Mouse (Mus musculus): ENCODE results near the gene Glce. TPM values are rescaled to one million over a fixed set of nuclear protein-coding genes. Genes with fewer than 3 reads are reported as not detected.
A peak's percentile ranks its signal among the peaks of the same experiment; 100 is the strongest.

The Glce gene
- total RNA-seq (2014; rRNA removed) = 18.3 and 24.3 TPM in 2 replicates
- polyA plus RNA-seq (2012; rRNA removed) = 3.0 and 4.6 TPM in 2 replicates

GRCm38 (mm10) chr9:62122508-62123215 lies at the start of gene Glce:
TSS of gene Glce (minus strand) at chr9:62122655.
- Histone ChIP-seq H3K4me1 (ENCODE audit: control insufficient read depth, insufficient read depth, low read length) (peaks cover 4% of the 10 kb centered on the region; the same call in 1 of the 2 replicates), H3K79me2 (ENCODE audit: control insufficient read depth, insufficient read depth, low read length) (peaks cover 3% of the 10 kb centered on the region; the same call in 1 of the 2 replicates), H3K9ac (ENCODE audit: low read depth, low read length) (peak within 1 kb of the TSS; percentile 90), H3K27me3 (ENCODE audit: control insufficient read depth, insufficient read depth, low read length) (no peaks in the 10 kb centered on the region), H3K36me3 (ENCODE audit: control insufficient read depth, insufficient read depth, low read length) (no peaks in the 10 kb centered on the region), H3K27ac (replicated peaks; ENCODE audit: insufficient read depth, low read depth, low read length) (peak within 1 kb of the TSS; percentile 67), H3K4me3 (ENCODE audit: insufficient read depth, low read depth, low read length) (peak within 1 kb of the TSS; percentile 72)
- under 1% methylated on average over 51 of the region's 51 CpGs for WGBS
- peak; percentile 96 for TF ChIP-seq POLR2A (IDR thresholded peaks at IDR 0.05; ENCODE audit: extremely low read depth, insufficient read depth, low read length)
- no peak for TF ChIP-seq CTCF (IDR thresholded peaks at IDR 0.05; ENCODE audit: low read depth, low read length)
- peak; percentile 99 for DNase-seq (ENCODE audit: extremely low read depth, low read depth, low spot score)

- no peak overlapping the region for H3K9ac ChIP-seq (ENCODE audit: low read depth, low read length)
- 77% methylated on average over 3 of the region's 3 CpGs for WGBS
- H3K4me1 ChIP-seq (ENCODE audit: control insufficient read depth, insufficient read depth, low read length) = no peaks in the 10 kb centered on the region
- no peak overlapping the region for H3K4me3 ChIP-seq (ENCODE audit: insufficient read depth, low read depth, low read length)
- DNase-seq (ENCODE audit: extremely low read depth, low read depth, low spot score) = no peak
- no peaks in the 10 kb centered on the region for H3K36me3 ChIP-seq (ENCODE audit: control insufficient read depth, insufficient read depth, low read length)
- H3K79me2 ChIP-seq (ENCODE audit: control insufficient read depth, insufficient read depth, low read length) = no peaks in the 10 kb centered on the region
- H3K27me3 ChIP-seq (ENCODE audit: control insufficient read depth, insufficient read depth, low read length) = no peaks in the 10 kb centered on the region
- H3K27ac ChIP-seq (replicated peaks; ENCODE audit: insufficient read depth, low read depth, low read length) = no peak overlapping the region
- TF ChIP-seq CTCF (IDR thresholded peaks at IDR 0.05; ENCODE audit: low read depth, low read length) (no peak), POLR2A (IDR thresholded peaks at IDR 0.05; ENCODE audit: extremely low read depth, insufficient read depth, low read length) (no peak)
Measured at GRCm38 (mm10) chr9:62172239-62172638, 49.8 kb upstream of the Glce start.

- Histone ChIP-seq H3K4me3 (ENCODE audit: insufficient read depth, low read depth, low read length) (no peak overlapping the region), H3K36me3 (ENCODE audit: control insufficient read depth, insufficient read depth, low read length) (no peaks in the 10 kb centered on the region), H3K27me3 (ENCODE audit: control insufficient read depth, insufficient read depth, low read length) (no peaks in the 10 kb centered on the region), H3K79me2 (ENCODE audit: control insufficient read depth, insufficient read depth, low read length) (no peaks in the 10 kb centered on the region), H3K4me1 (ENCODE audit: control insufficient read depth, insufficient read depth, low read length) (no peaks in the 10 kb centered on the region), H3K9ac (ENCODE audit: low read depth, low read length) (no peak overlapping the region), H3K27ac (replicated peaks; ENCODE audit: insufficient read depth, low read depth, low read length) (no peak overlapping the region)
- TF ChIP-seq CTCF (IDR thresholded peaks at IDR 0.05; ENCODE audit: low read depth, low read length) (no peak), POLR2A (IDR thresholded peaks at IDR 0.05; ENCODE audit: extremely low read depth, insufficient read depth, low read length) (no peak)
- WGBS = 94% methylated on average over 2 of the region's 2 CpGs
- no peak for DNase-seq (ENCODE audit: extremely low read depth, low read depth, low spot score)
Measured at GRCm38 (mm10) chr9:62170921-62171320, 48.5 kb upstream of the Glce start.

- H3K79me2 ChIP-seq (ENCODE audit: control insufficient read depth, insufficient read depth, low read length) = no peaks in the 10 kb centered on the region
- WGBS = 73% methylated on average over 5 of the region's 5 CpGs
Measured at GRCm38 (mm10) chr9:62166621-62167020, 44.2 kb upstream of the Glce start.

GRCm38 (mm10) chr9:62166186-62166585 lies 43.7 kb upstream of the Glce start:
- Histone ChIP-seq H3K9ac (ENCODE audit: low read depth, low read length) (no peak overlapping the region), H3K27ac (replicated peaks; ENCODE audit: insufficient read depth, low read depth, low read length) (no peak overlapping the region), H3K4me3 (ENCODE audit: insufficient read depth, low read depth, low read length) (no peak overlapping the region), H3K27me3 (ENCODE audit: control insufficient read depth, insufficient read depth, low read length) (no peaks in the 10 kb centered on the region), H3K36me3 (ENCODE audit: control insufficient read depth, insufficient read depth, low read length) (no peaks in the 10 kb centered on the region), H3K79me2 (ENCODE audit: control insufficient read depth, insufficient read depth, low read length) (no peaks in the 10 kb centered on the region), H3K4me1 (ENCODE audit: control insufficient read depth, insufficient read depth, low read length) (peaks cover 7% of the 10 kb centered on the region)
- 60% methylated on average over 4 of the region's 4 CpGs for WGBS
- TF ChIP-seq POLR2A (IDR thresholded peaks at IDR 0.05; ENCODE audit: extremely low read depth, insufficient read depth, low read length) = no peak
- TF ChIP-seq CTCF (IDR thresholded peaks at IDR 0.05; ENCODE audit: low read depth, low read length) = no peak
- DNase-seq (ENCODE audit: extremely low read depth, low read depth, low spot score) = no peak

More at GRCm38 (mm10) chr9:62166621-62167020, 44.2 kb upstream of the Glce start:
- Histone ChIP-seq H3K27ac (replicated peaks; ENCODE audit: insufficient read depth, low read depth, low read length) (no peak overlapping the region), H3K36me3 (ENCODE audit: control insufficient read depth, insufficient read depth, low read length) (no peaks in the 10 kb centered on the region), H3K9ac (ENCODE audit: low read depth, low read length) (no peak overlapping the region), H3K27me3 (ENCODE audit: control insufficient read depth, insufficient read depth, low read length) (no peaks in the 10 kb centered on the region), H3K4me3 (ENCODE audit: insufficient read depth, low read depth, low read length) (no peak overlapping the region), H3K4me1 (ENCODE audit: control insufficient read depth, insufficient read depth, low read length) (peaks cover 3% of the 10 kb centered on the region)
- no peak for TF ChIP-seq CTCF (IDR thresholded peaks at IDR 0.05; ENCODE audit: low read depth, low read length)
- TF ChIP-seq POLR2A (IDR thresholded peaks at IDR 0.05; ENCODE audit: extremely low read depth, insufficient read depth, low read length) = no peak
- DNase-seq (ENCODE audit: extremely low read depth, low read depth, low spot score) = no peak

GRCm38 (mm10) chr9:62162889-62163291 lies 40.4 kb upstream of the Glce start:
- 91% methylated on average over 4 of the region's 4 CpGs for WGBS
- Histone ChIP-seq H3K9ac (ENCODE audit: low read depth, low read length) (no peak overlapping the region), H3K36me3 (ENCODE audit: control insufficient read depth, insufficient read depth, low read length) (no peaks in the 10 kb centered on the region), H3K27ac (replicated peaks; ENCODE audit: insufficient read depth, low read depth, low read length) (no peak overlapping the region), H3K4me3 (ENCODE audit: insufficient read depth, low read depth, low read length) (no peak overlapping the region), H3K27me3 (ENCODE audit: control insufficient read depth, insufficient read depth, low read length) (no peaks in the 10 kb centered on the region), H3K79me2 (ENCODE audit: control insufficient read depth, insufficient read depth, low read length) (no peaks in the 10 kb centered on the region), H3K4me1 (ENCODE audit: control insufficient read depth, insufficient read depth, low read length) (peaks cover 10% of the 10 kb centered on the region)
- TF ChIP-seq CTCF (IDR thresholded peaks at IDR 0.05; ENCODE audit: low read depth, low read length) (no peak), POLR2A (IDR thresholded peaks at IDR 0.05; ENCODE audit: extremely low read depth, insufficient read depth, low read length) (no peak)
- no peak for DNase-seq (ENCODE audit: extremely low read depth, low read depth, low spot score)
